Mouse (Mus musculus) embryonic facial prominence, embryonic 11.5 days (tissue): ENCODE measurements around the gene Sh2b3. TPM values are rescaled to one million over a fixed set of nuclear protein-coding genes. Genes with fewer than 3 reads are reported as not detected.

Experiments used
- ATAC-seq: fragments of 200-750 bp; cut with Nextera tagmentation; replicated peaks from 2 replicates; pipeline ENCODE4 v1.8.0; 2017; ENCODE audit warnings: low read depth; ENCODE audit not compliant: insufficient number of reproducible peaks, low FRiP score, low TSS enrichment
- DNase-seq: peaks from one replicate; pipeline ENCODE4 v3.0.0-alpha.2; 2015; ENCODE audit warnings: low spot score
- H3K27ac ChIP-seq: fragments of 300-500 bp; sonication (generic); replicated peaks from 2 replicates; pipeline ENCODE4 v1.5.1; 2014; ENCODE audit warnings: mild to moderate bottlenecking, low read depth, low read length, control low read depth
- H3K27me3 ChIP-seq: fragments of 300-500 bp; sonication (generic); 2 replicates; pipeline ENCODE4 v1.6.1; 2014; ENCODE audit warnings: mild to moderate bottlenecking, low read length, moderate library complexity, mixed read lengths; ENCODE audit not compliant: control insufficient read depth, insufficient read depth
- H3K36me3 ChIP-seq: fragments of 300-500 bp; sonication (generic); replicated peaks from 2 replicates; pipeline ENCODE4 v1.6.1; 2014; ENCODE audit warnings: low read depth, mild to moderate bottlenecking, low read length, moderate library complexity, mixed read lengths; ENCODE audit not compliant: control insufficient read depth, insufficient read depth
- H3K4me1 ChIP-seq: fragments of 300-500 bp; sonication (generic); 2 replicates; pipeline ENCODE4 v1.6.1; 2014; ENCODE audit warnings: low read length, mixed read lengths; ENCODE audit not compliant: control insufficient read depth, insufficient read depth
- H3K4me2 ChIP-seq: fragments of 300-500 bp; sonication (generic); 2 replicates; pipeline ENCODE4 v1.6.1; 2014; ENCODE audit warnings: low read depth, mild to moderate bottlenecking, control low read depth, low read length, moderate library complexity
- H3K4me3 ChIP-seq: fragments of 300-500 bp; sonication (generic); 2 replicates; pipeline ENCODE4 v1.5.1; 2014; ENCODE audit warnings: low read depth, low read length, control low read depth
- H3K9ac ChIP-seq: fragments of 300-500 bp; sonication (generic); replicated peaks from 2 replicates; pipeline ENCODE4 v1.6.1; 2014; ENCODE audit warnings: mild to moderate bottlenecking, control low read depth, low read length
- H3K9me3 ChIP-seq: fragments of 300-500 bp; sonication (generic); replicated peaks from 2 replicates; pipeline ENCODE4 v1.6.1; 2016; ENCODE audit warnings: mild to moderate bottlenecking, low read length, inconsistent platforms, mixed read lengths; ENCODE audit not compliant: control insufficient read depth
- WGBS: fragments of 180-500 bp; shearing (Covaris S2); extraction: QIAGEN DNeasy Blood & Tissue Kit; methylation state at CpG from one replicate; pipeline ENCODE4 v1.1.7; 2014; 5-methylcytosine and 5-hydroxymethylcytosine counted together
- polyA plus RNA-seq: library from polyadenylated mRNA; unstranded; fragments of >200 nt; fragmentation: Nextera tagmentation; extraction: Ambion mirVana; gene quantifications from 2 replicates; pipeline ENCODE4 v1.2.1, GENCODE M21; 2014

Sh2b3 gene
- polyA plus RNA-seq, 1 experiment from 2014 or later: 7.8 TPM

- Histone ChIP-seq H3K9ac (no peak overlapping the region), H3K4me3 (no peak overlapping the region), H3K4me1 (peaks cover 4% of the 10 kb centered on the region; the same call in 1 of the 2 replicates), H3K27me3 (peaks cover 9% of the 10 kb centered on the region), H3K27ac (no peak overlapping the region), H3K36me3 (no peaks in the 10 kb centered on the region), H3K4me2 (no peak overlapping the region), H3K9me3 (no peaks in the 10 kb centered on the region)
- DNase-seq (no peak), ATAC-seq (no peak)
- 80% methylated on average over 4 of the region's 4 CpGs for WGBS
Observed at GRCm38 (mm10) chr5:121827876-121828275, 9.6 kb downstream of the Sh2b3 start.

- Histone ChIP-seq H3K4me2 (no peak overlapping the region), H3K27ac (no peak overlapping the region), H3K9ac (no peak overlapping the region), H3K27me3 (peaks cover 9% of the 10 kb centered on the region), H3K36me3 (no peaks in the 10 kb centered on the region), H3K9me3 (no peaks in the 10 kb centered on the region), H3K4me3 (no peak overlapping the region), H3K4me1 (peaks cover 4% of the 10 kb centered on the region; the same call in 1 of the 2 replicates)
- 88% methylated on average over 3 of the region's 3 CpGs for WGBS
- DNase-seq: no peak
- ATAC-seq: no peak
Observed at GRCm38 (mm10) chr5:121825606-121826005, 11.8 kb downstream of the Sh2b3 start.

GRCm38 (mm10) chr5:121824121-121824520 is 13.3 kb downstream of the Sh2b3 start:
- DNase-seq: no peak
- H3K36me3 ChIP-seq: peaks cover 5% of the 10 kb centered on the region; the same call in 1 of the 2 replicates

GRCm38 (mm10) chr5:121823668-121824067 is 13.8 kb downstream of the Sh2b3 start:
- no peaks in the 10 kb centered on the region for H3K9me3 ChIP-seq
- no peak overlapping the region for H3K4me2 ChIP-seq
- H3K27ac ChIP-seq: no peak overlapping the region
- peaks cover 4% of the 10 kb centered on the region; the same call in 1 of the 2 replicates for H3K27me3 ChIP-seq
- H3K36me3 ChIP-seq: peaks cover 5% of the 10 kb centered on the region; the same call in 1 of the 2 replicates
- no peak for ATAC-seq
- H3K9ac ChIP-seq: no peak overlapping the region
- H3K4me1 ChIP-seq: peaks cover 4% of the 10 kb centered on the region; the same call in 1 of the 2 replicates
- WGBS: 89% methylated on average over 1 of the region's 1 CpGs
- no peak for DNase-seq
- H3K4me3 ChIP-seq: no peak overlapping the region

More at GRCm38 (mm10) chr5:121824121-121824520, 13.3 kb downstream of the Sh2b3 start:
- WGBS: 55% methylated on average over 4 of the region's 4 CpGs
- H3K27me3 ChIP-seq: peaks cover 4% of the 10 kb centered on the region; the same call in 1 of the 2 replicates
- no peak overlapping the region for H3K9ac ChIP-seq
- H3K4me3 ChIP-seq: no peak overlapping the region
- H3K9me3 ChIP-seq: no peaks in the 10 kb centered on the region
- ATAC-seq: no peak
- no peak overlapping the region for H3K27ac ChIP-seq
- peaks cover 4% of the 10 kb centered on the region; the same call in 1 of the 2 replicates for H3K4me1 ChIP-seq
- H3K4me2 ChIP-seq: no peak overlapping the region

GRCm38 (mm10) chr5:121822786-121823505 is 14.5 kb downstream of the Sh2b3 start:
- Histone ChIP-seq H3K27me3 (no peaks in the 10 kb centered on the region), H3K9ac (no peak overlapping the region), H3K27ac (no peak overlapping the region), H3K4me1 (no peaks in the 10 kb centered on the region), H3K36me3 (peaks cover 9% of the 10 kb centered on the region), H3K4me3 (no peak overlapping the region), H3K9me3 (no peaks in the 10 kb centered on the region), H3K4me2 (no peak overlapping the region)
- 57% methylated on average over 7 of the region's 7 CpGs for WGBS
- ATAC-seq (no peak), DNase-seq (no peak)

GRCm38 (mm10) chr5:121821552-121821951 is 15.9 kb downstream of the Sh2b3 start:
- DNase-seq (no peak), ATAC-seq (no peak)
- 77% methylated on average over 5 of the region's 5 CpGs for WGBS
- no peak overlapping the region for H3K4me3 ChIP-seq
- H3K9ac ChIP-seq: no peak overlapping the region
- no peak overlapping the region for H3K4me2 ChIP-seq
- no peaks in the 10 kb centered on the region for H3K9me3 ChIP-seq
- no peaks in the 10 kb centered on the region for H3K27me3 ChIP-seq
- H3K36me3 ChIP-seq: peaks cover 14% of the 10 kb centered on the region
- no peaks in the 10 kb centered on the region for H3K4me1 ChIP-seq
- H3K27ac ChIP-seq: no peak overlapping the region

- H3K4me3 ChIP-seq: no peak overlapping the region
- ATAC-seq (no peak), DNase-seq (no peak)
- no peak overlapping the region for H3K27ac ChIP-seq
- H3K9me3 ChIP-seq: no peaks in the 10 kb centered on the region
- no peak overlapping the region for H3K4me2 ChIP-seq
- H3K4me1 ChIP-seq: no peaks in the 10 kb centered on the region
- H3K9ac ChIP-seq: no peak overlapping the region
- no peaks in the 10 kb centered on the region for H3K27me3 ChIP-seq
- H3K36me3 ChIP-seq: peaks cover 14% of the 10 kb centered on the region
- WGBS: 88% methylated on average over 5 of the region's 5 CpGs
Observed at GRCm38 (mm10) chr5:121821116-121821515, 16.3 kb downstream of the Sh2b3 start.

GRCm38 (mm10) chr5:121820657-121821056 is 16.8 kb downstream of the Sh2b3 start:
- no peak for ATAC-seq
- Histone ChIP-seq H3K9me3 (no peaks in the 10 kb centered on the region), H3K4me3 (no peak overlapping the region), H3K27me3 (no peaks in the 10 kb centered on the region), H3K4me1 (no peaks in the 10 kb centered on the region), H3K27ac (no peak overlapping the region), H3K4me2 (no peak overlapping the region), H3K36me3 (peaks cover 14% of the 10 kb centered on the region), H3K9ac (no peak overlapping the region)
- DNase-seq: no peak
- 97% methylated on average over 3 of the region's 3 CpGs for WGBS
